Mouse (Mus musculus): ENCODE data around the gene Dcun1d3. TPM values are rescaled to one million over a fixed set of nuclear protein-coding genes. Genes with fewer than 3 reads are reported as not detected.

The Dcun1d3 gene
- total and polyA plus RNA-seq, 3 experiments: 8.9 to 10.8 (median 8.9) TPM

DNA sequence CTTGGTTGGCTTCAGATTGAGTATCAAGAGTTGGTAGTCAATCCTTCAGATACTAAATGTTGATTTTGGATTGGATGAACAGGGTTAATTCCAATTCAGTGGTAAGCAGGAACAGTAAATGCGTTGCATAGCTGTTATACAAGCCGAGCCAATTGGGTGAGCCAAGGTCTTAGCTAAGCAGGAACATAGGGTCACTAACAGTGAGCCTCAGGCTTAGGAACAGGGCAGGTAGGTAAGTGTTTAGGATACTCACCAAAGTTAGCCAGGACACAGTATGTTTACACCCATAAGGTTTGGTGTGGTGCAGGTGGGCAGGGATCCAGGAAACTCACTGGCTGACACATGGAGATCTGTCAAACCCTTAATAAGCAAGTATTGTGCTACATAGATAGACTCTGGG, 48.7 kb downstream of the Dcun1d3 start:
- Histone ChIP-seq H3K4me3 (ENCODE audit: low read depth, low read length) (no peak overlapping the region), H3K9me3 (replicated peaks) (no peaks in the 10 kb centered on the region), H3K4me1 (ENCODE audit: insufficient read depth, low read depth, low read length) (peaks cover 9% of the 10 kb centered on the region), H3K27me3 (ENCODE audit: insufficient read depth, low read length) (no peaks in the 10 kb centered on the region), H3K36me3 (replicated peaks) (peaks cover 77% of the 10 kb centered on the region)
- no peak for TF ChIP-seq POLR2AphosphoS5 (IDR thresholded peaks at IDR 0.05; ENCODE audit: insufficient replicate concordance, low read depth, low read length)
- no peak for TF ChIP-seq TAL1 (conservative IDR thresholded peaks at IDR 0.05; ENCODE audit: low read depth, low read length)
- no peak for TF ChIP-seq GATA2 (IDR thresholded peaks at IDR 0.05; ENCODE audit: borderline replicate concordance, low read depth, low read length)
- no peak for TF ChIP-seq GATA1 (IDR thresholded peaks at IDR 0.05; ENCODE audit: borderline replicate concordance, low read length)
- no peak for TF ChIP-seq CTCF (IDR thresholded peaks at IDR 0.05; ENCODE audit: low read depth, low read length)
- DNase-seq (ENCODE audit: low spot score) (no peak), ATAC-seq (ENCODE audit: extremely low read depth, insufficient number of reproducible peaks, low FRiP score, poor library complexity, severe bottlenecking) (no peak)

DNA sequence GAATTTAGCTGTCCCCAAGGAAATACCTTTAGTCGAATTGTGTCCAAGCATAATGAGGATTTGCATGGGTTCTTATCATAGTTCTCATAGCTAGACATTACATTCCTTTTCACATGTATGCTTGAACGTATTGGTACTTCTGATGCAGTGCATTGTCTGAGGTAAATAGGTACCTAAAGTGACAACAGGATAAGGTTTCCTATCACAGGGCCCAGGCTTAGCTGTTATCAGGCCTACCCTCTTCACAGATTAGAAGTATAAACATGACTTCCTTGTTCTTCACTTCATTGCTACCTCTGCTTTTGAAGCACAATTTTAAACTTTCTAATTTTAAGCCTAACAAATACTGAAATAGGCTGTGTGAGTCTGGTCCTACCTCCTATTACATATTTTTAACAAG, 50.6 kb downstream of the Dcun1d3 start:
- DNase-seq (ENCODE audit: low spot score) (no peak), ATAC-seq (ENCODE audit: extremely low read depth, insufficient number of reproducible peaks, low FRiP score, poor library complexity, severe bottlenecking) (peak; percentile 22; the same call in 1 of the 2 replicates)
- Histone ChIP-seq H3K27me3 (ENCODE audit: insufficient read depth, low read length) (no peaks in the 10 kb centered on the region), H3K9me3 (replicated peaks) (no peaks in the 10 kb centered on the region), H3K4me1 (ENCODE audit: insufficient read depth, low read depth, low read length) (peaks cover 9% of the 10 kb centered on the region), H3K36me3 (replicated peaks) (peaks cover 75% of the 10 kb centered on the region), H3K4me3 (ENCODE audit: low read depth, low read length) (no peak overlapping the region)
- TF ChIP-seq CTCF (IDR thresholded peaks at IDR 0.05; ENCODE audit: low read depth, low read length) (no peak), POLR2AphosphoS5 (IDR thresholded peaks at IDR 0.05; ENCODE audit: insufficient replicate concordance, low read depth, low read length) (no peak), GATA1 (IDR thresholded peaks at IDR 0.05; ENCODE audit: borderline replicate concordance, low read length) (no peak), TAL1 (conservative IDR thresholded peaks at IDR 0.05; ENCODE audit: low read depth, low read length) (no peak), GATA2 (IDR thresholded peaks at IDR 0.05; ENCODE audit: borderline replicate concordance, low read depth, low read length) (no peak)

DNA sequence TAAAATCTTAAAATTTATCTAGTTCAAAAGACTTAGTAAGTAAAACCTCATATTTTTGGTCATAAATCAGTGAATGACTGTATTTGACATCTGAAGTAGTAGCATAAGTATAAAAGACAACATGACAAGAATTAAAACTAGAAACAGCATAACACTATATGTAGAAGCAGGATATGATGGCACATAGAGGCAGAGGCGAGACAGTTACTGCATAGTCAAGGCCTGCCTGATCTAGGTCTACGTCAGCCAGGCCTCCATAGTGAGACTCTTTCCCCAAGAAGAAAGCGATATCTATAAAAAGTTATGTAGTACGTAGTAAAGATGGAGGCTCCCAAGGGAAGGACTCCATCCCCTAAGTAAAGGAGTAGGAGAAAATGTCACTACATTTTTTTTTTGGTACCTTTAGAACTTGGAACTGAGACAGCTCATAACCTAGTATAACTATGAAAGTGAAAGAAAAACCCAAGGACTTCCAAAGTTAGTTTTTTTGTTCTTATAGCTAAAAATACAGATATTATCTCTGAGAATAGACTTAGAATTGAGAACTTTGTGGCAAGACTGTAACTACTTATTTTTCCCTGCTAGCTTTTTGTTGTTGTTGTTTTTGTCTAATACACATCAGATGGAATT, 54.2 kb downstream of the Dcun1d3 start:
- no peak for DNase-seq (ENCODE audit: low spot score)
- H3K4me3 ChIP-seq (ENCODE audit: low read depth, low read length): no peak overlapping the region

DNA sequence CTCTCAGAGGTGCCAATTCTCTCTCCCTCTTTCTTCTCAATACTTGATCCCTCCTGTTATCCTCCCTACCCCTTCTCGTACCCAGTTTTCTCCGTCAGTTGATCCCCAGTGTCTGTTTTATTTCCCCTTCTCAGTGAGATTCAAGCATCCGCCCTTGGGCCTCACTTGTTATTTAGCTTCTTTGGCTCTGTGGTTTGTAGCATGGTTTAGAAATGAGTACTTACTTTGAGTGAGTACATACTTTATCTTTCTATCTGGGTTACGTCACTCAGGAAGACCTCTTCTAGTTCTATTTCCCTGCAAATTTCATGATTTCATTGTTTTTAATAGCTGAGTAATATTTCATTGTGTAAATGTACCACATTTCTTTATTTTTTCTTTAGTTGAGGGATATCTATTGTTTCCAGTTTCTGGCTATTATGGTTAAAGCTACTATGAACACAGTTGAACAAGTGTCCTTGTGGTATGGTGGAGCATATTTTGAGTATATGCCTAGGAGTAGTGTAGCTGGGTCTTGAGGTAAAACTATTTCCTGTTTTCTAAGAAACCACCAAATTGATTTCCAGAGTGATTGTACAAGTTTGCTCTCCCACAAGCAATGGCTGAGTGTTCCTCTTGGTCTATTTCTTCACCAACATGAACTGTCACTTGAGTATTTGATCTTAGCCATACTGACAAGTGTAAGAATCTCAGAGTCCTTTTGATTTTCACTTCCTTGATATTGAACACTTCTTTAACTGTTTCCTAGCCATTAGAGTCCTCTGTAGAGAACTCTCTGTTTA, 59.9 kb downstream of the Dcun1d3 start:
- DNase-seq (ENCODE audit: low spot score): no peak

More for the DNA sequence above, 54.2 kb downstream of the Dcun1d3 start:
- TF ChIP-seq GATA2 (IDR thresholded peaks at IDR 0.05; ENCODE audit: borderline replicate concordance, low read depth, low read length): no peak
- no peak for TF ChIP-seq TAL1 (conservative IDR thresholded peaks at IDR 0.05; ENCODE audit: low read depth, low read length)
- TF ChIP-seq GATA1 (IDR thresholded peaks at IDR 0.05; ENCODE audit: borderline replicate concordance, low read length): no peak
- no peak for TF ChIP-seq POLR2AphosphoS5 (IDR thresholded peaks at IDR 0.05; ENCODE audit: insufficient replicate concordance, low read depth, low read length)
- no peak for TF ChIP-seq CTCF (IDR thresholded peaks at IDR 0.05; ENCODE audit: low read depth, low read length)
- H3K36me3 ChIP-seq (replicated peaks): peaks cover 45% of the 10 kb centered on the region
- peaks cover 13% of the 10 kb centered on the region for H3K4me1 ChIP-seq (ENCODE audit: insufficient read depth, low read depth, low read length)
- no peaks in the 10 kb centered on the region for H3K9me3 ChIP-seq (replicated peaks)
- no peaks in the 10 kb centered on the region for H3K27me3 ChIP-seq (ENCODE audit: insufficient read depth, low read length)
- no peak for ATAC-seq (ENCODE audit: extremely low read depth, insufficient number of reproducible peaks, low FRiP score, poor library complexity, severe bottlenecking)

DNA sequence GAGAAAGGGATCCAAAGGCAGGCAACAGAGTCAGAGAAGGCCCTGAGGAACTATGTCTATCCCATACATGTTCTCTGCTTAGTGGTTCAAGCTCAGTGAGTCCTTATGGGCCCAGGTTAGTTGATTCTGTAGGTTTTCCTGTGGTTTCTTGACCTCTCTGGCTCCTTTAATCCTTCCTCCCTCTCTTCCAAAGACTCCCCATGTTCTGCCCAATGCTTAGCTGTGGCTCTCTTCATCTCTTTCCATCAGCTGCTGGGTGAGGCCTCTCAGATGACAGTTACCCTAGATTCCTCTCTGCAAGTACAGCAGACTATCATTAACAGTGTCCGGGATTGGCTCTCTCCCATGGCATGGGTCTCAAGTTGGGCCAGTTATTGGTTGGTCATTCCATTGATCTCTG, 60.7 kb downstream of the Dcun1d3 start:
- H3K27me3 ChIP-seq (ENCODE audit: insufficient read depth, low read length): no peaks in the 10 kb centered on the region
- ATAC-seq (ENCODE audit: extremely low read depth, insufficient number of reproducible peaks, low FRiP score, poor library complexity, severe bottlenecking) (no peak), DNase-seq (ENCODE audit: low spot score) (no peak)
- H3K4me1 ChIP-seq (ENCODE audit: insufficient read depth, low read depth, low read length): peaks cover 24% of the 10 kb centered on the region
- peaks cover 38% of the 10 kb centered on the region for H3K36me3 ChIP-seq (replicated peaks)
- TF ChIP-seq CTCF (IDR thresholded peaks at IDR 0.05; ENCODE audit: low read depth, low read length): no peak
- no peak overlapping the region for H3K4me3 ChIP-seq (ENCODE audit: low read depth, low read length)
- no peaks in the 10 kb centered on the region for H3K9me3 ChIP-seq (replicated peaks)

More for the DNA sequence above, 59.9 kb downstream of the Dcun1d3 start:
- peaks cover 32% of the 10 kb centered on the region for H3K36me3 ChIP-seq (replicated peaks)
- ATAC-seq (ENCODE audit: extremely low read depth, insufficient number of reproducible peaks, low FRiP score, poor library complexity, severe bottlenecking): peak; percentile 45
- TF ChIP-seq POLR2AphosphoS5 (IDR thresholded peaks at IDR 0.05; ENCODE audit: insufficient replicate concordance, low read depth, low read length) (no peak), TAL1 (conservative IDR thresholded peaks at IDR 0.05; ENCODE audit: low read depth, low read length) (no peak), GATA1 (IDR thresholded peaks at IDR 0.05; ENCODE audit: borderline replicate concordance, low read length) (no peak), GATA2 (IDR thresholded peaks at IDR 0.05; ENCODE audit: borderline replicate concordance, low read depth, low read length) (no peak), CTCF (IDR thresholded peaks at IDR 0.05; ENCODE audit: low read depth, low read length) (no peak)
- H3K4me3 ChIP-seq (ENCODE audit: low read depth, low read length): no peak overlapping the region
- peaks cover 22% of the 10 kb centered on the region for H3K4me1 ChIP-seq (ENCODE audit: insufficient read depth, low read depth, low read length)
- no peaks in the 10 kb centered on the region for H3K9me3 ChIP-seq (replicated peaks)
- H3K27me3 ChIP-seq (ENCODE audit: insufficient read depth, low read length): no peaks in the 10 kb centered on the region

DNA sequence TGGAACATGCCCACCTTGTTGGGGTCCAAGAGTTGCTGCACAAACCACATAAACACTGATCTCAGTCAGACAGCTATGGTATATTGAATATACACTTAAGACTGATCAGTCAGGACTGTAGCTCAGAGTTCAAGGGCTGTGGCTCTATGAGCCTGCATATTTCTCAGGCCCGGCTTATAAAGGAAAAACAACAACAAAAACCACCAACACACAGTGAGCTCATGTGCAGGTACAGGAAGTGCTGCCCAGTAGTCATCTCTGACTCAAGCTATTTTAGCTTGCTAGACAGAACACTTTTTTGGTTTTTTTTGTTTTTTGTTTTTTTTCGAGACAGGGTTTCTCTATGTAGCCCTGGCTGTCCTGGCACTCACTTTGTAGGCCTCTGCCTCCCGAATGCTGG, 87.4 kb downstream of the Dcun1d3 start:
- no peaks in the 10 kb centered on the region for H3K27me3 ChIP-seq (ENCODE audit: insufficient read depth, low read length)
- H3K4me1 ChIP-seq (ENCODE audit: insufficient read depth, low read depth, low read length): no peaks in the 10 kb centered on the region
- TF ChIP-seq GATA1 (IDR thresholded peaks at IDR 0.05; ENCODE audit: borderline replicate concordance, low read length): no peak
- no peak for TF ChIP-seq CTCF (IDR thresholded peaks at IDR 0.05; ENCODE audit: low read depth, low read length)
- TF ChIP-seq TAL1 (conservative IDR thresholded peaks at IDR 0.05; ENCODE audit: low read depth, low read length): no peak
- no peak for TF ChIP-seq GATA2 (IDR thresholded peaks at IDR 0.05; ENCODE audit: borderline replicate concordance, low read depth, low read length)
- TF ChIP-seq POLR2AphosphoS5 (IDR thresholded peaks at IDR 0.05; ENCODE audit: insufficient replicate concordance, low read depth, low read length): no peak
- ATAC-seq (ENCODE audit: extremely low read depth, insufficient number of reproducible peaks, low FRiP score, poor library complexity, severe bottlenecking) (no peak), DNase-seq (ENCODE audit: low spot score) (no peak)
- no peaks in the 10 kb centered on the region for H3K9me3 ChIP-seq (replicated peaks)
- H3K4me3 ChIP-seq (ENCODE audit: low read depth, low read length): no peak overlapping the region
- peaks cover 71% of the 10 kb centered on the region for H3K36me3 ChIP-seq (replicated peaks)
